In the genomic region with DNA sequence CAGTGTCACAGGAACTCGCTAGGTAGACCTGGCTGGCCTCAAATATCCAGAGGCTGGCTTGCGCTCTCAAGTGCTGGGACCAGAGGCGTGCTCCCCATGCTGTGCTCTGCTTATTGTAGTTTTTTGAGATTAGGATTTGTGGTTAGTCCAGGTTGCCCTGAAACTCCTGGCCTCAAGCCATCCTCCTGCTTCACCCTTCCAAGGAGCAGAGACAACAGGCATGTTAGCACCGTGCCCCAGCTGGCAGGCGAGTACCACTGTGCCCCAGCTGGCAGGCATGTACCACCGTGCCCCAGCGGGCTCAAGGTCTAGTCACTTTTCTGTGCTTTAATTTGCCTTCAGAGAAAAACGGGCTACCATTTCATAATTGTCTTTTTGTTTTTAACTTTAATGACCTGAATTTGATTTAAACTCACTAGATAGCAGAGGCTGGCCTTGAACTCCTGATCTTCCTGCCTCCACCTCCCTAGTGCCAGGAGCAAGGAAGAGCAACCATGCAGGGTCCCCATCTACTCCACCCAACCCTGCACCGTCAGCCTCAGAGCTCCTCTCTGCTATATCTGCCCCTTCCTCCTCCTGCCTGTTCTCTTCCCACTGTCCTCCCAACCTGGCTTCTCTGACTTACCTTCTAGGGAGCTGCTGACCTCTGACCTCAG, we compare ENCODE assay signal across 15 mouse cellular contexts. TPM values are rescaled to one million over a fixed set of nuclear protein-coding genes. Genes with fewer than 3 reads are reported as not detected.
DNase-seq lines count a peak whose midpoint lies in the region; ATAC-seq and TF ChIP-seq lines count a peak whose summit lies in the region.
"Had no signal": no experiment of that assay in that cellular context is flagged by ENCODE, and none has a peak within 500 bp of the region (broad histone marks: within the 10 kb centered on the region; RNA-seq: fewer than 3 reads in every experiment).

No protein-coding gene starts in this region.

- 39% methylated on average over 9 of the region's 9 CpGs for WGBS in liver, embryonic 14.5 days (ENCODE audit: insufficient replicate concordance)

- H3K9me3 ChIP-seq in liver, embryonic 14.5 days (ENCODE audit: control insufficient read depth, low read length) = no peaks in the 10 kb centered on the region
- H3K9me3 ChIP-seq: forebrain, embryonic 12.5 days; neural tube, embryonic 15.5 days had no signal

- intact Hi-C loops in left cerebral cortex, postnatal 4 days (cut with DNase I) = no loop called here

- peak; percentile 69 for DNase-seq in adrenal gland, postnatal 10 days
- no peak for DNase-seq in adrenal gland, postnatal 4 days (ENCODE audit: low spot score in 2 of 2)
- peak; percentile 49 for DNase-seq in left cerebral cortex, postnatal 4 days
- no peak for DNase-seq in left cerebral cortex, adult 18-20 months (ENCODE audit: low spot score in 2 of 2)
- peak; percentile 50 for DNase-seq in adrenal gland, postnatal 25 days
- no peak for DNase-seq in liver, embryonic 14.5 days (ENCODE audit: low read depth in 3 of 3, low spot score in 3 of 3)
- DNase-seq in layer of hippocampus, adult 8-10 months (ENCODE audit: low spot score in 2 of 2) = no peak
- no peak for DNase-seq in urinary bladder, adult 18-20 months (ENCODE audit: low spot score in 2 of 2)
- DNase-seq: gastrocnemius, postnatal 25 days; kidney, adult 18-20 months; lung, postnatal 10 days had no signal

- H3K27me3 ChIP-seq in liver, embryonic 14.5 days (ENCODE audit: control insufficient read depth, insufficient read depth, low read length) = no peaks in the 10 kb centered on the region

- peaks cover 38 to 47% of the 10 kb centered on the region in 2 experiments for H3K4me1 ChIP-seq in liver, embryonic 14.5 days (replicated peaks; ENCODE audit: control insufficient read depth in 2 of 2, insufficient read depth in 2 of 2, low read length in 1 of 2)

- peak overlapping the region; percentile 85 for H3K9ac ChIP-seq in liver, embryonic 14.5 days (replicated peaks)
- H3K9ac ChIP-seq: forebrain, embryonic 12.5 days; neural tube, embryonic 15.5 days had no signal

- H3K36me3 ChIP-seq in liver, embryonic 14.5 days (replicated peaks; ENCODE audit: control insufficient read depth, insufficient read depth, low read depth) = peaks cover 17% of the 10 kb centered on the region
- H3K36me3 ChIP-seq: forebrain, embryonic 12.5 days; neural tube, embryonic 15.5 days had no signal

- no peak for TF ChIP-seq EP300 in liver, embryonic 14.5 days (IDR thresholded peaks at IDR 0.05; ENCODE audit: low read depth)

- peak overlapping the region; percentile 71 to 76 for H3K4me3 ChIP-seq in liver, embryonic 14.5 days (ENCODE audit: insufficient read depth in 1 of 2, low read depth in 2 of 2, low read length in 2 of 2)
- H3K4me3 ChIP-seq: forebrain, embryonic 12.5 days; neural tube, embryonic 15.5 days had no signal

- peak overlapping the region; percentile 88 for H3K27ac ChIP-seq in liver, embryonic 14.5 days
- H3K27ac ChIP-seq: forebrain, embryonic 12.5 days; neural tube, embryonic 15.5 days had no signal

- H3K4me2 ChIP-seq in liver, embryonic 14.5 days (ENCODE audit: low read depth) = peak overlapping the region; percentile 99
- H3K4me2 ChIP-seq: forebrain, embryonic 12.5 days; neural tube, embryonic 15.5 days had no signal

- ATAC-seq in liver, embryonic 14.5 days (ENCODE audit: insufficient read depth) = peak; percentile 59
- ATAC-seq: midbrain, embryonic 16.5 days had no signal

- TF ChIP-seq CTCF in liver, embryonic 14.5 days (IDR thresholded peaks at IDR 0.05; ENCODE audit: low read depth) = no peak

RNA-seq across cellular contexts. Expression of gene Acp5, which starts 0.4 kb away (rescaled TPM):
- total RNA-seq in adrenal gland, postnatal 10 days (2021) = 10 to 100 TPM; 28.0 to 74.3 TPM
- total RNA-seq in adrenal gland, postnatal 4 days (2021) = 10 to 100 TPM; 12.9 to 13.0 TPM
- under 1 TPM; 0.26 to 0.38 TPM for total RNA-seq in left cerebral cortex, postnatal 4 days (2021)
- under 1 TPM; 0.59 to 0.63 TPM for total RNA-seq in left cerebral cortex, adult 18-20 months (2021)
- 19.0 and 25.4 TPM in 2 replicates for total RNA-seq in adrenal gland, postnatal 25 days (2021)
- 181 and 203 TPM in 2 replicates for polyA plus RNA-seq in liver, embryonic 14.5 days (2012; rRNA removed)
- polyA plus RNA-seq in liver, embryonic 14.5 days (2014; fragmentation: Nextera tagmentation; extraction: Ambion mirVana) = 195 and 196 TPM in 2 replicates
- under 1 TPM in 3 of 4 experiments, not detected in 1; 0.54 to 0.98 (median 0.65) TPM for total RNA-seq in layer of hippocampus, adult 8-10 months (2022)

RNA-seq across cellular contexts. Expression of gene Elof1, which starts 18.1 kb away (rescaled TPM):
- 10 to 100 TPM; 80.6 to 88.5 TPM for total RNA-seq in adrenal gland, postnatal 10 days (2021)
- total RNA-seq in adrenal gland, postnatal 4 days (2021) = 10 to 100 TPM; 74.2 to 78.4 TPM
- total RNA-seq in left cerebral cortex, postnatal 4 days (2021) = 10 to 100 TPM; 65.7 to 66.6 TPM
- 10 to 100 TPM; 64.7 to 65.0 TPM for total RNA-seq in left cerebral cortex, adult 18-20 months (2021)
- total RNA-seq in adrenal gland, postnatal 25 days (2021) = 75.1 and 75.8 TPM in 2 replicates
- 59.5 and 72.5 TPM in 2 replicates for polyA plus RNA-seq in liver, embryonic 14.5 days (2012; rRNA removed)
- polyA plus RNA-seq in liver, embryonic 14.5 days (2014; fragmentation: Nextera tagmentation; extraction: Ambion mirVana) = 98.2 and 102 TPM in 2 replicates
- 10 to 100 TPM; 55.4 to 61.7 (median 59.4) TPM for total RNA-seq in layer of hippocampus, adult 8-10 months (2022)

RNA-seq across cellular contexts. Expression of gene Pigyl, which starts 21.5 kb away (rescaled TPM):
- 10 to 100 TPM; 46.4 to 54.9 TPM for total RNA-seq in adrenal gland, postnatal 10 days (2021)
- total RNA-seq in adrenal gland, postnatal 4 days (2021) = 10 to 100 TPM; 55.8 to 62.3 TPM
- total RNA-seq in left cerebral cortex, postnatal 4 days (2021) = 10 to 100 TPM; 37.4 to 38.1 TPM
- 10 to 100 TPM; 39.8 to 40.6 TPM for total RNA-seq in left cerebral cortex, adult 18-20 months (2021)
- total RNA-seq in adrenal gland, postnatal 25 days (2021) = 52.5 and 64.8 TPM in 2 replicates
- 17.5 and 26.4 TPM in 2 replicates for polyA plus RNA-seq in liver, embryonic 14.5 days (2012; rRNA removed)
- 41.5 and 42.1 TPM in 2 replicates for polyA plus RNA-seq in liver, embryonic 14.5 days (2014; fragmentation: Nextera tagmentation; extraction: Ambion mirVana)
- total RNA-seq in layer of hippocampus, adult 8-10 months (2022) = 10 to 100 TPM; 37.1 to 47.5 (median 41.4) TPM

RNA-seq across cellular contexts. Expression of gene Cnn1, which starts 36.1 kb away (rescaled TPM):
- total RNA-seq in adrenal gland, postnatal 10 days (2021) = 10 to 100 TPM in 1 of 2 experiments, 1 to 10 TPM in 1; 1.4 to 12.9 TPM
- 1 to 10 TPM in 1 of 2 experiments, under 1 TPM in 1; 0.81 to 1.6 TPM for total RNA-seq in adrenal gland, postnatal 4 days (2021)
- total RNA-seq in left cerebral cortex, postnatal 4 days (2021) = under 1 TPM in 1 of 2 experiments, not detected in 1; 0.44 TPM
- under 1 TPM; 0.56 to 0.87 TPM for total RNA-seq in left cerebral cortex, adult 18-20 months (2021)
- total RNA-seq in adrenal gland, postnatal 25 days (2021) = 0.46 and 0.76 TPM in 2 replicates
- 0.17 and 0.91 TPM in 2 replicates for polyA plus RNA-seq in liver, embryonic 14.5 days (2012; rRNA removed)
- 0.09 and 0.44 TPM in 2 replicates for polyA plus RNA-seq in liver, embryonic 14.5 days (2014; fragmentation: Nextera tagmentation; extraction: Ambion mirVana)
- 1 to 10 TPM in 3 of 4 experiments, under 1 TPM in 1; 0.63 to 3.0 (median 1.0) TPM for total RNA-seq in layer of hippocampus, adult 8-10 months (2022)
- total RNA-seq: hematopoietic stem cell, adult 5-6 weeks had no signal

RNA-seq across cellular contexts. Expression of gene Ecsit, which starts 49.9 kb away (rescaled TPM):
- total RNA-seq in adrenal gland, postnatal 10 days (2021) = 10 to 100 TPM; 70.8 to 78.5 TPM
- total RNA-seq in adrenal gland, postnatal 4 days (2021) = 10 to 100 TPM; 37.4 to 39.2 TPM
- total RNA-seq in left cerebral cortex, postnatal 4 days (2021) = 10 to 100 TPM; 43.2 to 44.6 TPM
- 10 to 100 TPM; 43.0 to 49.9 TPM for total RNA-seq in left cerebral cortex, adult 18-20 months (2021)
- total RNA-seq in adrenal gland, postnatal 25 days (2021) = 45.7 and 60.4 TPM in 2 replicates
- 14.6 and 14.7 TPM in 2 replicates for polyA plus RNA-seq in liver, embryonic 14.5 days (2012; rRNA removed)
- 16.8 and 19.9 TPM in 2 replicates for polyA plus RNA-seq in liver, embryonic 14.5 days (2014; fragmentation: Nextera tagmentation; extraction: Ambion mirVana)
- total RNA-seq in layer of hippocampus, adult 8-10 months (2022) = 10 to 100 TPM; 43.7 to 51.6 (median 45.7) TPM

Comparison
In these comparisons a context has a peak if more than half of its experiments do, and no peak if none do; other contexts are left out.
1. DNase-seq: peak in adrenal gland, postnatal 10 days (single experiment), left cerebral cortex, postnatal 4 days (single experiment) and adrenal gland, postnatal 25 days (single experiment); none in adrenal gland, postnatal 4 days (0 of 2), left cerebral cortex, adult 18-20 months (0 of 2), liver, embryonic 14.5 days (0 of 3), layer of hippocampus, adult 8-10 months (0 of 2) and urinary bladder, adult 18-20 months (0 of 2).
2. RNA of gene Acp5, which starts 0.4 kb away (total RNA-seq): 28.0 to 74.3 TPM in adrenal gland, postnatal 10 days, 19.0 to 25.4 TPM in adrenal gland, postnatal 25 days and 12.9 to 13.0 TPM in adrenal gland, postnatal 4 days; 0.54 to 0.98 TPM in layer of hippocampus, adult 8-10 months, 0.59 to 0.63 TPM in left cerebral cortex, adult 18-20 months and 0.26 to 0.38 TPM in left cerebral cortex, postnatal 4 days; every median in the first group is over 4 times any median in the second.